Mouse (Mus musculus) testis, adult 2 months (tissue): ENCODE data around the gene Pcbp4. TPM values are rescaled to one million over a fixed set of nuclear protein-coding genes. Genes with fewer than 3 reads are reported as not detected.

Source experiments
- H3K27ac ChIP-seq: fragments of 200-500 bp; 2 replicates; pipeline ENCODE4 v1.5.1; 2012; ENCODE audit warnings: low read depth, low read length; ENCODE audit not compliant: control insufficient read depth, insufficient read depth
- H3K27me3 ChIP-seq: fragments of 200-500 bp; 2 replicates; pipeline ENCODE4 v1.6.1; 2012; ENCODE audit warnings: mild to moderate bottlenecking, low read length, moderate library complexity; ENCODE audit not compliant: control insufficient read depth, insufficient read depth
- H3K36me3 ChIP-seq: fragments of 200-500 bp; 2 replicates; pipeline ENCODE4 v1.6.1; 2012; ENCODE audit warnings: mild to moderate bottlenecking, low read length; ENCODE audit not compliant: control insufficient read depth, insufficient read depth
- H3K4me1 ChIP-seq: fragments of 200-500 bp; 2 replicates; pipeline ENCODE4 v1.6.1; 2012; ENCODE audit warnings: low read length; ENCODE audit not compliant: control insufficient read depth, insufficient read depth
- H3K4me3 ChIP-seq: fragments of 200-500 bp; 2 replicates; pipeline ENCODE4 v1.5.1; 2012; ENCODE audit warnings: low read depth, mild to moderate bottlenecking, low read length, moderate library complexity, mixed read lengths; ENCODE audit not compliant: control insufficient read depth
- CTCF ChIP-seq: fragments of 200-500 bp; IDR thresholded peaks from 2 replicates; pipeline ENCODE4 v1.5.1; 2012; ENCODE audit warnings: low read depth, mild to moderate bottlenecking, inconsistent platforms, low read length, moderate library complexity; ENCODE audit not compliant: control insufficient read depth, insufficient read depth, insufficient replicate concordance
- POLR2A ChIP-seq: fragments of 200-500 bp; IDR thresholded peaks from 2 replicates; pipeline ENCODE4 v1.6.1; 2012; ENCODE audit warnings: low read depth, mild to moderate bottlenecking, inconsistent platforms, low read length, moderate library complexity; ENCODE audit not compliant: control insufficient read depth
- polyA plus RNA-seq: library from polyadenylated mRNA; depleted of rRNA; stranded (reverse); fragments of >200 nt; gene quantifications from 2 replicates; pipeline ENCODE4 v1.2.3, GENCODE M21; 2012

Gene Pcbp4
- polyA plus RNA-seq, 1 experiment: 65.7 TPM

DNA sequence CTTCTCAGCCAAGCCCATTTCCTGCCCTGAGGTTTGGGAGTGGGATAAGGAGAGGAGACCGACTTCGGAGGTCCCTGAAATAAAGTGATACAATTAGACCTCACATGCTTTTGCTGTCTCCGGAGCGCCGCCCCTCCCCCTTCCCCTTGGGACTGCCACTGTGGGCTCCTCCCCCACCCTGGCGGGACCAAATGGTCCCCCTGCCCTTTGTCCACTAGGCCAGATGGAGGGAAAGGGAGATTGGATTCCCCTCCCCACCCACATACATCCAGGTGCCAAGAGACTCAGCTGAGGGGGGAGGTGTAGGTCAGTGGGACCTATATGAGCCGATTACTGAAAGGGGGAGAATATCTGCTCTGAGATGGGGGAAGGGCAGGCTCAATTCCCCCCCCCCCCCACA is 270 bp upstream of the Pcbp4 start:
- Histone ChIP-seq H3K27me3 (no peaks in the 10 kb centered on the region), H3K27ac (no peak overlapping the region), H3K4me3 (peak overlapping the region; percentile 89), H3K36me3 (no peaks in the 10 kb centered on the region), H3K4me1 (peaks cover 32% of the 10 kb centered on the region)
- no peak for TF ChIP-seq POLR2A
- TF ChIP-seq CTCF: no peak

GRCm38 (mm10) chr9:106454071-106454761 is 1.1 kb downstream of the Pcbp4 start:
- Histone ChIP-seq H3K27me3 (no peaks in the 10 kb centered on the region), H3K4me1 (peaks cover 22% of the 10 kb centered on the region), H3K27ac (no peak overlapping the region), H3K36me3 (no peaks in the 10 kb centered on the region), H3K4me3 (peak overlapping the region; percentile 66)
- TF ChIP-seq CTCF: no peak
- no peak for TF ChIP-seq POLR2A

DNA sequence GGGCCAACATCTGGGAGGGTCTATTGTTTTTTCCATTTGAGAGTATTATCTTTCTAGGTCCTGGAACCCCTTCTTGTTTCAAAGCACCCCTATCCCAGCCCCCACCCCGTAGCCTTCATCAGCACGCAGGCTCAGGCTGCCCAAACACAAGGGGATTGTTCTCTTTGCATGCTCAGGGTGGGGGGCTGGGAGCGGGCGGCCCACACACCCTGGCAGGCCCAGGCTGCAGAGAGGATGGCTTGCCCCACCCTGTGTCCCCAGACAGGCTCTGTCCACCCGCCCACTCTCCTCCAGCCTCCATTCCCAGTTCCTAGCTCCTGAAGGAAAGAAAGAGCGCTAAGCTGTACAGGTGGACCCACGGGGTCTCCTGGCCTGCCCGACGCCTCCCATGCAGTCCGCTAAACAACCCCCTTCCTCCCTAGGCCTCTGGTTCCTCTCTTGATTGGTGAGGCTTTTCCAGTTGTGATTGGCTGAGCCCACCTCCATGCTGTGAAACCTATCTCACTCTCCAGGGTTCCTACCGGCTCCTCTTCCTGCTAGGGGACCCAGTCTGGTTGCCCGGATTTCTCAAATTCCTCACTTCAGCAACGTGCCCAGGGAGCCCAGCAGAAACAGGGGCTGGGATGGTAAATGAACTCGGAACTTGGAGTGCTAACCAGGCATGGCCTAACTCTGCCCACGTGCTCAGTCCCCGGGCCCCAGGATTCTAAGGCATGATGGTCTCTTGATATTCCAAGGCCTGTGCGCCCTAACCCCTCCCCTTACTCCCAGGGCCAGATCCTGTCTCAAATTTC is 2.0 kb downstream of the Pcbp4 start:
- Histone ChIP-seq H3K36me3 (no peaks in the 10 kb centered on the region), H3K27me3 (no peaks in the 10 kb centered on the region), H3K4me1 (peaks cover 22% of the 10 kb centered on the region), H3K27ac (no peak overlapping the region), H3K4me3 (peak overlapping the region; percentile 66)
- no peak for TF ChIP-seq CTCF

GRCm38 (mm10) chr9:106456325-106457162 is 3.5 kb downstream of the Pcbp4 start:
- H3K4me1 ChIP-seq: peaks cover 20% of the 10 kb centered on the region
- H3K36me3 ChIP-seq: no peaks in the 10 kb centered on the region
- no peak overlapping the region for H3K4me3 ChIP-seq
- no peaks in the 10 kb centered on the region for H3K27me3 ChIP-seq
- TF ChIP-seq CTCF: no peak
- TF ChIP-seq POLR2A: no peak
- no peak overlapping the region for H3K27ac ChIP-seq

- Histone ChIP-seq H3K27ac (no peak overlapping the region), H3K4me1 (peaks cover 20% of the 10 kb centered on the region), H3K27me3 (no peaks in the 10 kb centered on the region), H3K4me3 (no peak overlapping the region), H3K36me3 (no peaks in the 10 kb centered on the region)
- no peak for TF ChIP-seq CTCF
- TF ChIP-seq POLR2A: no peak
Observed at GRCm38 (mm10) chr9:106457163-106457559, 4.1 kb downstream of the Pcbp4 start.

GRCm38 (mm10) chr9:106457920-106458319 is 4.8 kb downstream of the Pcbp4 start:
- Histone ChIP-seq H3K4me1 (peaks cover 16% of the 10 kb centered on the region), H3K27me3 (no peaks in the 10 kb centered on the region), H3K36me3 (no peaks in the 10 kb centered on the region), H3K27ac (no peak overlapping the region), H3K4me3 (no peak overlapping the region)
- TF ChIP-seq CTCF (no peak), POLR2A (no peak)

- no peak overlapping the region for H3K4me3 ChIP-seq
- H3K27me3 ChIP-seq: no peaks in the 10 kb centered on the region
- no peak overlapping the region for H3K27ac ChIP-seq
- H3K36me3 ChIP-seq: no peaks in the 10 kb centered on the region
- H3K4me1 ChIP-seq: peaks cover 13% of the 10 kb centered on the region
- TF ChIP-seq CTCF (no peak), POLR2A (no peak)
Observed at GRCm38 (mm10) chr9:106459946-106460345, 6.9 kb downstream of the Pcbp4 start.
